Mouse (Mus musculus) heart, postnatal 14 days (tissue): ENCODE measurements around the gene Crxos. TPM values are rescaled to one million over a fixed set of nuclear protein-coding genes. Genes with fewer than 3 reads are reported as not detected.
"Not testable (repeated sequence)": the region's sequence is repeated elsewhere in the genome, so short reads cannot be mapped to it uniquely, and the experiment has no call there.

Source experiments
- DNase-seq, 2 experiments: peaks; one replicate each; pipeline ENCODE4 v3.0.0; 2021 to 2022
- intact Hi-C: fragments of 180-260 bp; cut with DNase I; formaldehyde crosslinking; loops from one replicate; pipeline ENCODE4 v1.15.1; 2025
- long read RNA-seq, 2 experiments: library from polyadenylated mRNA; stranded (forward); transcript quantifications; one replicate each; pipeline ENCODE4 v2.0.0; 2021
- total RNA-seq, 2 experiments: library from RNA; stranded (reverse); gene quantifications; 2 replicates each; pipeline ENCODE4 v1.2.3; 2021

Gene Crxos
- total RNA-seq = not detected
- long read RNA-seq, experiment 1 = 0 reads
- long read RNA-seq, experiment 2 = 0 reads

DNA sequence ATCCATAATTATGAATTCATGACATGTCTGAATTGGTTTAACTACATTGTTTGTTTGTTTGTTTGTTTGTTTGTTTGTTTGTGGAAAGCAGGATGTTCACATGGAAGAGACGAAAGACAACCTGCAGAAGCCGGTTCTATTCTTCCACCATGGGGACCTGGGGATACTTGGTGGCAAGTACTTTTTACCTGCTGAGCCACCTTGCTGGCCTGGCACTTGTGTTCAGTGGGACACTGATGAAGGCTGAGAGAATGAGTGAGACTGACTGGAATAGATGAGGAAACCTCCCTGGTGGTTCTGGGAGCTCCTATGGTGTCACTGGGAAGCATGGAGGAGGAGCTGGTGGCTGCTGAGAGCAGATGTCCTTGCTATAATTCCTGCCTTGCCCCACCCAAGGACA is at the start of gene Crxos:
Crxos (plus strand) TSS at position 301 of the 400 bp plus-strand sequence.
- intact Hi-C loops = no loop called here
- DNase-seq = no peak

DNA sequence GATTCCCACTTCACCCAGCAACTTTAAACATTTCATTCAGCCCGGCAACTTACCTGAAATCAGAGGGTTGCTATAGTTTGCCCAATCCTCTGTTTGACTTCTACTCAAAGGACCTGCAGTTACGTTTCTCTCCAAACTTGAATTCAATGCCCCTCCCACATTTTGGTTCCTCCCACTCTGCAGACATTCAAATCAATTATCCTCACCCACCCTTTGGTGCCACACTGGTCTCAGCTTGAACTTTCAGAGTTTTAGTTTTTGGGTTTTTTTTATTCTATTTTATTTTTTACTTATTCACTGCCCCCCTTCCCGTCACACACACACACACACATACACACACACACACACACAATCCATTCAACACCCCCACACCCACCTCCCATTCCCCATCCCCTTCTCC is 42.8 kb upstream of the Crxos start, which contains the start of gene Obox6:
Obox6 (minus strand) TSS at position 101 of the 400 bp plus-strand sequence.
- no peak for DNase-seq
- intact Hi-C loops = no loop called here

DNA sequence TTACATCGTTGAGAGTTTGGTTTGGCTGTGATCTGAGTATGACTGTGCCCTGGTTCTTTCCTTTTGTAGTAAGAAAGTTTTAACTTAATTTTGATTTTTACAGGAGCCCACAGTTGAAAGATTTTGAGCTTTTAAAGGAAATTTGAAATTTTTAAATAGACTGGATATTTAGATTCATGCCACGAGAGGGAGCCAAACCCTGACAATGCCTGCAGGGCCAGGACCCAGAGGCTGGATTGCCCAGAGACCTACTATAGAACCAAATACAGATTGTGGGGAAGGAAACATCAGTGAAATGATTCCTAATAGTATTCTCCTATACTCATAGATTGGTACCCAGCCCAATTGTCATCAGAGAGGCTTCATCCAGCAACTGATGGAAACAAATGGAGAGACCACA is 22.8 kb upstream of the Crxos start:
- DNase-seq = peak in 1 of 2 experiments; percentile 13
- intact Hi-C loops = loop anchor here (5.0 kb wide), 1 partner anchor 53 kb away; no protein-coding TSS in a partner anchor

DNA sequence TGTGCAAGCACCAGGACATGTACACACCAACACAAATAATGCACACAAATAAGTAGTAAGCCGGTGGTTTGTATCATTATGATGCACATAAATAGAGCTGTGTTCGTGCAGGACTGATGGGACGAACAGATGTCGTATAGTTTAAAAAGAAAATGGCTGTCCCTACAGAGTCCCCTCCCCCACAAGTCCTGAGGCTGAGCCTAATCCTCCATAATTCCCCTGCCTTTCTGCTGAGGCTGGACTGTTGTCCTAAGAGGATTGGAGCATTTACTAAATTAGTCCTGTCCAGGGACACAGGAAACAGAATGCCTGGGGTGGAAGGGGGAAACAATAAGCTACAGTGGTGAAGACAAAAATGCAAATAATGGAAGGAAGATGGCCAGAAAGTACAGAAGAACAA is 18.3 kb upstream of the Crxos start:
- intact Hi-C loops = no loop called here
- DNase-seq = no peak

DNA sequence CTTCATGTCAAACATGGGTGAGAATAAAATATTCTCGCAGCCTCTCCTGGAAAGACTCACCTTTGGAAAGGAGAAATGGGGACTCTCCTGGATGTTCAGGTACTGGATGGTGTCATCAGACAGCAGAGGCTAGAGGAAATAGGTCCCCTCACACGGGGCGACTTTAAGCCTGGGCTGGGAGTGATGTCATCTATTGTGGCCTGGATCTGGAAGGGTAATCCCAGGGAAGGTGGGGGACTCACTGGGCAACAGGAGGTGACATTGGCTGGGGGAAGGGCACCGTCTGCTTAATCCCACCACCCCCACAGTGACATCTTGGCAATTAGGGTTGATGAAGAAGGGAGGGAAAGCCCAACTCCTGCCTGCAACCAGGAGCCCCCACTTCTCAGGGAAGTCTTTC is 2.7 kb upstream of the Crxos start, which contains the start of gene Crx:
Crx (minus strand) TSS at position 213 of the 400 bp plus-strand sequence.
- intact Hi-C loops = no loop called here
- DNase-seq = no peak

DNA sequence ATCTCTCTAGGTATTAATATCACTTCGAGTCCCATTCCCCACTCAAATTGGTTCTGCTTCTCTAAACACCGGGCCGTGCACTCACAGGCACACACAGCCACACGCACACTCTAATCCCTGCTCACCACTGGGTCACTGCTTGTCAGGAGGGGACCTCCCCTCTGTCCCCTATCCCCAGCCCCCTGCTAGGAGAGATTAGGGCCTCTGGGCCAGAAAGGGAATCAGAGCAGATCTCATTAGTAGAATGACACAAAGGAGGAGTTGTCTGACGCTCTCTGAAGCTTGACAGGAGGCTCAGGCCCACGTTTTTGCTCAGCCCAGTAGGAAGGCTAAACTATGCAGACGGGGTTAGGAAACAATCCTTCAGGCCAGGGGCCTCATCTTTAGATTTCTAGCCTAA is 1.0 kb upstream of the Crxos start:
- intact Hi-C loops = no loop called here
- no peak for DNase-seq

DNA sequence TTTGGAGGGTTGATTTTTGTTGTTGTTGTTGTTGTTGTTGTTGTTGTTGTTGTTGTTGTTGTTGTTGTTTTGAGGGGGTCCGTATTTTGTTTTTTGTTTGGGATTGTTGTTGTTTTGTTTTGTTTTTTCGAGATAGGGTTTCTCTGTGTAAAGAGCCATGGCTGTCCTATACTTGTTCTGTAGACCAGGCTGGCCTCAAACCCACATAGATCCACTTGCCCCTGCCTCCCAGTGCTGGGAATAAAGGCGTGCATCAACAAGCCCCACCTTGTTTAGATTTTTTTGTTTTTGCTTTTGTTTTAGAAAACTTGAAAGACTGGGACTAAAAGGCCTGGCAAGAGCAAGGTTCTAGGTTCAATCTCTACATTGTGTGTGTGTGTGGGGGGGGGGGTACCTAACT is 586 bp upstream of the Crxos start:
- intact Hi-C loops = no loop called here
- DNase-seq = no peak

DNA sequence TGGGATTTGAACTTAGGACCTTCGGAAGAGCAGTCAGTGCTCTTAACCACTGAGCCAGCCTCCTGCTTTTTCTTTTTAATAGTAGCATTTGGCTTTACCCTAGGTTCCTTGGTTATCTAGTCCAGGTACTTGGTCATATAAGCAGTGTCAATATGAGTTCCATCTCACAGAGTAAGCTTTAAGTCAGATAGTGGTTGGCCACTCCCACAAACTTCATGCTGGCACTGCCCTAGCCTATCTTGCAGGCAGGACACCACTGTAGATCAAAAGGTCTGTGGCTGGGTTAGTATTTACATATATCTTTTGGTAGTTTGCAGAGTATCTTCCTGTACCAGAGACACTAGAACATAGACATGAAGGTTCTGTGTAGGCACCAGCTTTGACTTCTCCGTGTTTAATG is 1.7 kb downstream of the Crxos start:
- no peak for DNase-seq
- intact Hi-C loops = no loop called here

DNA sequence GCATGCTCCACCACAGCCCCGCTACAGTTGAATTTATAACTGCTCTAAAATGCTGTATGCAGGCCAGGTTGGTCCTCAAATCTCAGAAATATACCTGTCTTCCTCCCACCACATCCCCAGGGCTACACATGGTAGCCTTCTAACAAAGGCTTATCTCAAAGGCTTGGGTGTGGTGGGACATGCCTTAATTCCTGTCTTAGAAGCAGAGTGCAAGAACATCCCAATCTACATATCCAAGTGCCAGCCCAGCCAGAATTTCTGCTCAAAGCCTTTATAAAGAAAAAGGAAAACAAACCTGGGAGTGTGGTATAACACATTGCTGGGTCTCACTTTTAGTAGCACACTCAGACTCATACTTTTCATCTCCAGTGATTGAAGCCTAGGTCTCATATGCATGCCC is 11.8 kb downstream of the Crxos start:
- intact Hi-C loops = no loop called here
- DNase-seq = no peak

DNA sequence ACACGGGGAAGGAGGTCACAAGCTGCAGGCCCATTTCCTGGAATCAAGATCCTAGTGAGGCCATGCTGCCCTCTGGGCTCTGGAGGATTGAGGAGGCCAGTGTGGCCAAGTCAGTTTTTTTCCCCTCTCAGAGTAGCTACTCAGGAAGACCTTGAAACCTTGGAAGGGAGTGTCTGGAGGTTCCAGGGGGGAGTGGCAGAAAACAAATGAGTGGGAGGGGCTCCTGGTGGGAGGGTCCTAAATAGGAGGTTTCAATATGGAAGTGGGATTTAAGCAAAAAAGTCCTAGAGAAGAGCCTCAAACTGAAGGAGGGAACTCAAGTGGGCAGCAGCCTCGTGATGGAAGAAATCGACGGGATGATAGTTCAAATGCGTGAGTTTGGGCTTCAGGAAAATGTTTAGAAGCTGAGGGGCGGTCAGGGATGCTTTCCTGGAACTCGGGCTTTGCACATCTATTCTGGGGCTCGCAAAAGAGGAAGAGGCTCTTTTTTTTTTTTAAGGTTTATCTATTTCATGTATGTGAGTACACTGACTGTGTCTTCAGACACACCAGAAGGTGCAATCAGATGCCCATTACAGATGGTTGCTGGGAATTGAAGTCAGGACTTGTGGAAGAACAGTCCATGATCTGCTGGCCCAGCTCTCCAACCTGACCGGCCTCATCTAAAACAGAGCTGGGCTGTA is 19.1 kb downstream of the Crxos start:
- intact Hi-C loops = no loop called here
- DNase-seq = no peak

DNA sequence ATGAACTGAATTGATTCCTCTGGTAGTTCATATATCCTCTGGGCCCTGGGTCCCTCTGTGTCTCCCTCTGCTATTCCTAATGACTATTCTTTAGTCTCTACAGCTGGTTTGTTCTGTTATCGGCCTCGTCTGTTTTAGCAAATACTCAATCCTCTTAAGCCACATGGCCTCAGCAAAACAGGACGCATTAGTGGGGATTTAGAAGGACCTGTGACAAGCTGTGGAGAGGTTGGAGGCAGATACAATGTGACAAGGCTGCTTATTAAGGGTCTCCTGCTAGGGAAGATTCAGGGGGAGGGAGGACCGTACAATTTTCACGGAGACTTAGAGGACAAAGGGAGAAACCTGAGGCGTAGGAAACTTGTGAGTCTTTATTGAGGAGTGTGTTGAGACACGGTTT is 23.4 kb downstream of the Crxos start:
- DNase-seq = no peak
- intact Hi-C loops = no loop called here

DNA sequence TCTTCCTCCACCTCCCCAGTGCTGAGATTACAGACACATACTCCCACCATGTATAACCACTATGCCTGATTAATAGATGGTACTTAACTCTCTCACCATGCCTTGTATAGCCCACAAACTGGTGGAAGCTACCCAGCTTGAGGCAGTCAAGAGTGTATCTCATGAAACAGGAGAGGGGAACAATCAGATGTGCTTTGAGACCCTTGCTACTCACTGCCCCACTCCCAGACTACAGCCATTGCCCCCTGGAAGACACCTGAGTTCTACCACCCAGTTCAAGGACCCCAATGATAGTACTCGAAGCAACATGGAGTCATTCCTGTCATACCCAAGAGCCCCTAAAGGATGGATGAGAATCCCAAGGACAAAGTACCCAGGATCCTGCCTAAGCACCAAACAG is 24.2 kb downstream of the Crxos start:
- intact Hi-C loops = no loop called here
- DNase-seq = no peak

DNA sequence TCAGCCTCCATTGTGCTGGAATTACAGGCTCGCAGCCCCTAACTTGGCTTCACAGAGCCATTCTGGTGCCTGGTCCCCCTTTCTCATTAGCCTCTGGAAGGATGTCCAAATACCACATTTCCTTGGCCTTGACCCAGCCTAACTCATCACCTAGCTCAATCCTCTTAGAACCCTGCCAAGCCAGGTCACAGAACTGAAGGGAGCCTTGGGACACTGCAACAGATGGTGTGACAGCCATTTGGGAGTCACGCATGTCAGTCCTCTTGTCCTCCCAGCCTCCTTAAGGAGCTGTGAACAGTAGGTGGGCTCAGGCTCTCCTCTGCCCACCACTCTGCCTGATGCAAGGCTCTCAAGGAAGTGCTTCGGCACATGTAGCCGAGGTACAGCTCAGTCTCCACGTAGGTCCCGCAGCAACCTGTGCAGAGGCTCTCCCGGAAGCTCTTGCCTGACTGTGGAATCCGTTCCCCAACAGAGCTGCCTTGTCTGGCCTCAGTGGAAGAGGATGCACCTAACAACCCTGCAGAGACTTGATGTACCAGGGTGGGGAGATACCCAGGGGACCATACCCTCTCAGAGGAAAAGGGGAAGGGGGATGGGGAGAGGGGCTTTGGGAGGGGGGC is 25.7 kb downstream of the Crxos start:
- DNase-seq = no peak
- intact Hi-C loops = no loop called here

DNA sequence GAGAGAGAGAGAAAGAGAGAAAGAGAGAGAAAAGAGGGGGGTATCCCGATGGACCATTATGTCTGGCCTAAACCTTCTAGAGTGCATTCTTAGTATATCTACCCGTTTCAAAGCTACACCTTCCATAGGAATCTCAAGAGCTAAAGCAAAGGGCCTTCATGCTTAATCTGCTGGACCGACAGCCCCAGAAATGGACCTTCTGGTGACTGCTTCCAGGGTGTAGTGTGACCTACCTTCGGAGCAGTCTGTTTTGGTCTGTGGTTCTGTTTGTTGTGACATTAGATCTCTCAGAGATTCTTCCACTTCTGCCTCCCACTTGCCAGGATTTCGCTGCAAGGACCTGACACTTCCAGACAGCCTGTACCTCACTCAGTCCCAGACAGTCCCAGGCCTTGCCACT is 28.1 kb downstream of the Crxos start:
- no peak for DNase-seq

DNA sequence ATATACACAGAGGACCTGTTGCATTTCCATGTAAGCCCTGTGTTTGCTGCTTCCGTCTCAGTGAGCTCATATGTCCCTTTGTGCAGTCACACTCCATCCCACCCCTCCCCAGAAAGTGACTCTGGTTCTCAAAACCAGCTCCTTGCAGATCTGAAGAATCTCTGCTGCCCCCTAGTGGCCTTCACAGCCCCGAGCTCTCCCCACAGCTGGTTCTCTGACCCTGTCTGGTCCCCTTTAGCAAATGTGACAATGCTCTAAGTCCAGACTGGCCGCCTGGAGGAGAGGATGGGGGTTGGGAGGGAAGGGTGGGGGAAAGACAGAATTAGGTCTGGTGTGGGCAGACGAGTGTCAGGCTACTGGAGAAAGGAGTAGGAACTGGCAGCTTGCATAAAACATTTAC is 29.8 kb downstream of the Crxos start:
- intact Hi-C loops = loop anchor here (5.0 kb wide), 1 partner anchor 55 kb away; no protein-coding TSS in a partner anchor
- DNase-seq = peak; percentile 79 to 85

More for the DNA sequence above, 28.1 kb downstream of the Crxos start:
- intact Hi-C loops = loop anchor here (5.0 kb wide), 1 partner anchor 53 kb away; no protein-coding TSS in a partner anchor

DNA sequence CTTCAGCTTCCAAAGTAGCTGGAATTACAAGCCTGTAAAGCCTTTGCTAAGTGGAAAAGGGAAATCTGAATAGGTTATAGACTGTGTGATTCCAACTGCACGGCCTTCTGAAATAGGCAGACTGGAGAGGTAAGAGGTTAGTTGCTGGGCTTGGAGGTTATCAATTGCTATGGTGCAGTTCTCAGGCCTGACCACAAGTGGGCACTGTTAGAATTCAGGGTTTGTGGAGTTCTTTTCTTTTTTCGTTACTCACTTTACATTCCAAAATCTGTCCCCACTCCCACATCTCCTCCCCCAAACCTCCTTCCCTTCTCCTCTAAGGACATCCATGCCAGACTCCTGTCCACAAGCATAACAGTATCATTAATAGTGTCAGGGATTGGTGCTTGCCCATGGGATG is 31.8 kb downstream of the Crxos start:
- intact Hi-C loops = loop anchor here (5.0 kb wide), 1 partner anchor 57 kb away; no protein-coding TSS in a partner anchor
- peak; percentile 38 to 52 for DNase-seq

DNA sequence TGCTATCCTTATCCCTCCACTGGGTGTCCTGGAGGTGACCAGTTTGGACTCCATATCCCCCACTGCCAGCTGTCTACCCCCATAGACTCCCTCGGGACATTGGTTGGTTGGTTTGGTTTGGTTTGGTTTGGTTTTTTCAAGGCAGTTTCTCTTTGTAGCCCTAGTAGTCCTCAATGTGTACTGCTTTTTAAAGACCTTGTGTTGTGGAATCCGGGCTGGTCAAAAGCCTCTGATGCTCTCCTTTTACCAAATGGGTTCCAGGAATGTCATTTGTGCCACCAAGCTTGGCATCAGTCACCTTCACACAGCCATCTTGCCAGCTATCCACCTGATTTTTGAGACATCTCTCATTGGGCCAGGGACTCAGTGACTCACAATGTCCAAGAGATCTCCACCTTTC is 32.3 kb downstream of the Crxos start:
- intact Hi-C loops = loop anchor here (5.0 kb wide), 1 partner anchor 57 kb away; no protein-coding TSS in a partner anchor
- no peak for DNase-seq

DNA sequence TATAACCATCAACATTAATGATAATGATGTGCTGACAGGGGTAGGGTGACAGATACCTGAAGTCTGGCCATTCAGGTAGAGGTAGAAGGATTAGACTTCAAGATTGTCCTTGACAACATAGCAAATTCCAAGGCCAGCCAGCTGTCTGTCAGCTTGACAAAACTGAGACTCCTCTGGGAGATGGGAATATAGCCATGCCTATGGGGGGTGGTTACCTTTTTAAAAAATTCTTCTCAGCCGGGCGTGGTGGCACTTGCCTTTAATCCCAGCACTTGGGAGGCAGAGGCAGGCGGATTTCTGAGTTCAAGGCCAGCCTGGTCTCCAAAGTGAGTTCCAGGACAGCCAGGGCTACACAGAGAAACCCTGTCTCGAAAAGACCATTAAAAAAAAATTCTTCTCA is 33.3 kb downstream of the Crxos start:
- intact Hi-C loops = not testable (repeated sequence)

DNA sequence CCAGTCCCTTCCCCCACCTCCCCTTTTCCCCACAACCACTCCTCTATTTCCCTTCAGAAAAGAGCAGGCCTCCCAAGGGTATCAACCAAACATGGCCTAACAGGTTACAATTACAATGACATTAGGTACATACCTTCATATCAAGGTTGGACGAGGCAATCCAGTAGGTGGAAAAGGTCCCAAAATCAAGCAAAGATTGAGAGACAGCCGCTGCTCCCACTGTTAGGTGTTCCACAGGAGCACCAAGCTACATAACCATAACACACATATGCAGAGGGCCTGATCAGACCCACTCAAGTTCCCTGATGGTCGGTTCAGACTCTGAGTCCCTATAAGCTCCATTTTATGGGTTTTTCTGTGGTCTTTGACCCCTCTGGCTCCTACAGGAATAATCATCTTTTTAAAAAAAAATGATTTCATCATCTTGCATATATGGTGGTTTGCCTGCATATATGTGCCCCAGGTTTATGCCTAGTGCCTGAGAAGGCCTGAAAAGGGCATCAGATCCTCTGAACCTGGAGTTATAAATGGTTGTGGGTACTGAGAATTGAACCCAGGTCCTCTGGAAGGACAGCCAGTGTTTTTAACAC is 33.8 kb downstream of the Crxos start:
- DNase-seq = no peak
- intact Hi-C loops = no loop called here

More for the DNA sequence above, 33.3 kb downstream of the Crxos start:
- DNase-seq = not testable (repeated sequence)

DNA sequence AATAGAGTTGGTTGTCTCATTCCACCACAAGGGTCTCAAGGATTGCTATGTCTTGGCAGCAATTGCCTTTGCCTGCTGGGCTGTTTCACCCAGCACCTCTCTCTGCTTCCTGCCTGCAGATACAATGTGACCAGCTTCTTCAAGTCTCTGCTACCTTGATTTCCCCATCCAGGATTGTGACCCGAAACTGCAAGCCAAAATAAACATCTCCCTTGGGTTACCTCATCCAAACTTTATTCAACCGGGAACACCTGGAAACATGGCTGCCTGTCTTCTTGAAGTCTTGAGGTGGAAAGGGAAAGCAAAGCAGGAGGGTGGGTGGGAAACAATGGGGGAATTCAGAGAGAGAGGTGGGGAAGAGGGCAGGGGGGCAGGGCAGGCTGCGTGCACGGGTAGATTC is 34.6 kb downstream of the Crxos start:
- intact Hi-C loops = no loop called here
- DNase-seq = no peak

DNA sequence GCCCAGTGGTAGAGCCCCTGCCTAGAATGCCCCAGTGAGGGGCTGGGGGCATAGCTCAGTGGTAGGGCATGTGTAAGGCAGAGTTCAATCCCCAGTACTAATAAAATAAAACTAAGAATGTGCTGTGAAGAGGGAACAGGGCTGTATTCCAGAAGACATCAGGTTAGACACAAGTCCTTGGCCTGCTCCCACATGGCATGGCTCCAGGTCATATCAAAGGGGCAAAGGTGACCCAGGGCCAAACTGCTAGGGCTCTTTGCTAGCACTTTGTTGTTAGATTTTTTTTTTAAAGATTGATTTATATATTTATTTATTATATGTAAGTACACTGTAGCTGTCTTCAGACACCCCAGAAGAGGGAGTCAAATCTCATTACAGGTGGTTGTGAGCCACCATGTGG is 36.0 kb downstream of the Crxos start:
- no peak for DNase-seq
- intact Hi-C loops = no loop called here
